Mouse (Mus musculus): ENCODE measurements at regions not wholly inside any gene's neighbourhood (a gene's known extent, or its start where the extent isn't known, plus 50 kb on each side); places are given as distances from the start of the nearest gene placed in this dataset.

GRCm38 (mm10) chr16:20798115-20798514 lies 63.8 kb upstream of the Thpo start:
- ATAC-seq (ENCODE audit: low FRiP score) (no peak), DNase-seq (ENCODE audit: low spot score) (no peak)
- H3K27ac ChIP-seq: no peak overlapping the region
- no peaks in the 10 kb centered on the region for H3K36me3 ChIP-seq (replicated peaks; ENCODE audit: control insufficient read depth, insufficient read depth)
- 80% methylated on average over 4 of the region's 4 CpGs for WGBS
- H3K9me3 ChIP-seq (ENCODE audit: control insufficient read depth, low read length): no peaks in the 10 kb centered on the region
- H3K4me3 ChIP-seq (replicated peaks; ENCODE audit: low read length): no peak overlapping the region
- no peaks in the 10 kb centered on the region for H3K27me3 ChIP-seq (ENCODE audit: control insufficient read depth, insufficient read depth, low read length)
- H3K4me2 ChIP-seq (replicated peaks): no peak overlapping the region
- H3K9ac ChIP-seq: no peak overlapping the region
- H3K4me1 ChIP-seq (replicated peaks; ENCODE audit: control insufficient read depth, insufficient read depth, low read length): no peaks in the 10 kb centered on the region

GRCm38 (mm10) chr16:20794721-20795120 lies 60.4 kb upstream of the Thpo start:
- H3K27me3 ChIP-seq (ENCODE audit: control insufficient read depth, insufficient read depth, low read length): no peaks in the 10 kb centered on the region
- no peaks in the 10 kb centered on the region for H3K9me3 ChIP-seq (ENCODE audit: control insufficient read depth, low read length)
- no peak overlapping the region for H3K27ac ChIP-seq
- WGBS: 94% methylated on average over 1 of the region's 1 CpGs
- H3K4me3 ChIP-seq (replicated peaks; ENCODE audit: low read length): no peak overlapping the region
- H3K36me3 ChIP-seq (replicated peaks; ENCODE audit: control insufficient read depth, insufficient read depth): no peaks in the 10 kb centered on the region
- no peaks in the 10 kb centered on the region for H3K4me1 ChIP-seq (replicated peaks; ENCODE audit: control insufficient read depth, insufficient read depth, low read length)
- H3K9ac ChIP-seq: no peak overlapping the region
- no peak overlapping the region for H3K4me2 ChIP-seq (replicated peaks)
- DNase-seq (ENCODE audit: low spot score): no peak
- no peak for ATAC-seq (ENCODE audit: low FRiP score)
